Mouse (Mus musculus): ENCODE measurements around the gene Scamp5.

The Scamp5 gene

DNA sequence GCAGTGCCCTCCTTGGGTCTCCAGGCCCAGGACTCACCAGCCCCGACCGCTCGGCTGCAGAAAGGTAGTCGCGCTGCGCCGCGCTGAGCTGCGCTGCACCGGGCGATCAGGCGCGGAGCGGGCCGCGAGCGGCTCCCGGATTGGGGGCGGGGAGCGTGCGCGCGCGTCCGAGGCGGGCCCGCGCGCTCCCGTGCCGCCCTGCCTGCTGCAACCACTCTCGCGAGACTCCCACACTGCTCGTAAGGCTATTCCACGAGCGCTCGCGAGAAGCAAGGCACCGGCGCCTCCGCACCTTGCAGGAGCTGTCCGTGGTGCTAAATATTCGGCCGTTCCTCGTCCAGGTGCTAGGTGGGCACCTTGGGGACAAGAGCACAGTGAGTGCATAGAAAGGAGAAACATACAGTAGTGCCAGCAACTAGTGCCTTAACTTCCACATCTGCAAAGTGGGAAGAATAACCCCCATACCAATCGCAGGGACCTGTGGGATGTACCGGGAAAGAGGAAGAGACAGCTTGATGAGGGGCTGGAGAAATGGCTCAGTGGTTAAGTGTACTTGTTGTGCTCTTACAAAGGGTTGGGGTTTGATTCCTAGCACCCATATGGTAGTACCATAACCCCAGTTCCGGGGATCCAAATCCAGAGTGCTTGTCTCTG, at the start of gene Scamp5:
TSS of gene Scamp5 (minus strand) at position 165 of the 654 bp plus-strand sequence.
- peak; percentile 94 for DNase-seq (ENCODE audit: low spot score)

GRCm38 (mm10) chr9:57517113-57517512, 49.3 kb upstream of the Scamp5 start:
- peak; percentile 66 for DNase-seq (ENCODE audit: low spot score)

GRCm38 (mm10) chr9:57510577-57510976, 42.7 kb upstream of the Scamp5 start:
- no peak for DNase-seq (ENCODE audit: low spot score)

DNA sequence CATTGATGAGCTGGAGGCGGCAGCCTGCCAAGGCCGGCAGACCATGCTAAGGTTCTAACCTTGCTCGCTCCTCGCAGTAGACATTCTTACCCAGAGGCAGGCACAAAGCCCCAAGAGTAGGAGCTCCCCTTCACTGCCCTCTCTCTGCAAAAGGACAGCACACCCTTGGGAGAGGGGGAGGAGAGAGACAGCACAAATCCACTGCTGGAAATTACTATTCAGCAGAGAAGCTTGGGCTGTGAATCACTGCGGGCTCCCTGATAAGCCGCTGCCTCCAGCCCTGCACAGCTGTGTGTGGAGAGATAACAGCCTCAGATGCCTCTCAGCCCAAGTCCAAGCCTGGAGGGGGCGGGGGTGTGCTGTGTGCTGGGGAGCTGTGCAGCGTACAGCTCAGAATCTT, 37.8 kb upstream of the Scamp5 start:
- DNase-seq (ENCODE audit: low spot score): peak; percentile 65

DNA sequence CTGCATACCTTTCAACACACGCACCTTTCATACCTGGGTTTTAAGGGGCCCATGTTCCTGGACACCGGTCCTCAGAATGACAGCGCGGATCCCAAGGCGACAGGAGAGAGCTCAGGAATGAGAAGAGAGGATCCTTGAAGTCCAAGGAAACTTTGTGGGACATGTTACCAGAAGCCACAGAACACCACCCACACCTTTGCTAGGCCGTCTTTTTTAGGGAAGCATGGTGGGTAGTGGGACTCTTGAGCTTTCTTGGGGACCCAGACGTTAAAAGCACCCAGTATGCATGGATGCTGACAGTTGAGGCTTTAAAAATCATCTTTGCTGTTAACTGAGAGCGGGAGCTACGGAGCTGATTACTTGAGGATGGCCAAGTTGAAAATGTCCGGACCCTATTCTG, 37.0 kb upstream of the Scamp5 start:
- DNase-seq (ENCODE audit: low spot score): no peak

GRCm38 (mm10) chr9:57504381-57504700, 36.5 kb upstream of the Scamp5 start:
- DNase-seq (ENCODE audit: low spot score): peak; percentile 67

DNA sequence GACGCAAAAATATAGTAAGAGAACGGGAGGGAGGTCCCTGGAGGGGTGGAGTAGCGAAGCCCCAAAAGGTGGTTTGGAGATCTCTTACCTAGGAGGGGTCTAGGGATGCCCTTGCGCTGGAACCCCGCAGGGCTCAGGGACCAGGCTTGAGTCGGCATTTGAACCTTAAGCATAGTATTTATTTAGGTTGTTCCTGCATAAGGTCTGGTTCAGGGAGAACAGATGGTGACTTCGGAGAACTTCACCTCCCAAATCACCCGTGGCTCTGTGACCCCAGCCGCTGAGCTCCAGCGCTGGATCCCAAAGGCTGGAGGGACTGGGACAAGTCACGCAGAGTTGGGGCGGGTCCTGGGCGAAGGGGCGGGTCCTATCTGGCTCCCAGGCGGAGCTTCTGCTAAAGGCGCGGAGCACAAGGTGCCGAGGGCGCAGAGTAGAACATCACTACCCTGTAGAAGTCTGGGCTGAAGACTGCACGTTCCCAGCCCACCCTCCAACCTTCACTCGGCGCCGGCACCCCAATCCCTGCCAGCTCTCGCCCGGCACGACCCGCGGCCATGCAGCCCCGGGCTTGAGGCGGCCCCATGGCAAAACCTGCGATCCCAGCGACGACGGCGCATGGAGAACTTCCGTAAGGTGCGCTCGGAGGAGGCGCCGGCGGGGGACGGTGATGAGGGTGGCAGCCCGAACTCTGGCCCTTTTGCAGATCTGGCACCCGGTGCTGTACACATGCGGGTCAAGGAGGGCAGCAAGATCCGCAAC, 35.9 kb upstream of the Scamp5 start, which contains the start of gene Rpp25:
TSS of gene Rpp25 (plus strand) at position 405 of the 759 bp plus-strand sequence.
- peak; percentile 75 for DNase-seq (ENCODE audit: low spot score)

GRCm38 (mm10) chr9:57502911-57503621, 35.2 kb upstream of the Scamp5 start:
- DNase-seq (ENCODE audit: low spot score): peak; percentile 18

DNA sequence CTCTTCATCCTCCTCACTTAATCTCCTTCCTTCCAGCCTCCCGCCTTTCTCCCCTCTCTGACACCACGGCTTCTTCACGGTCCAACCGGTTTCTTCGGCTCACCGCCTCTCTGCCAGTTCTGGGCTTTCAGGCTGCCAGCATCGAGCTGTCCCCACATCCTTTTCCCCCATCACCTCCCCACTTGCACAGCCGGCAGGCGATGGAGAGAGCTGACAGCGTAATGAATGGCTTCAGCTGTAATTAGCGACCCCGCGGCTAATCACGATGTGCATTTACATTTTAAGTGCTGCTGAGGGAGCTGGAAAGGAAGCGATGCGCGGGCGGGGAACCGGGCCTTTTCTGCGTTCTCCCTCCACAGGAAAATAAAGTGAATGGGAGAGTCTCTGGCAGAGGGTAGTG, 34.0 kb upstream of the Scamp5 start:
- no peak for DNase-seq (ENCODE audit: low spot score)

GRCm38 (mm10) chr9:57501452-57501851, 33.6 kb upstream of the Scamp5 start:
- DNase-seq (ENCODE audit: low spot score): no peak

GRCm38 (mm10) chr9:57498536-57498935, 30.7 kb upstream of the Scamp5 start:
- no peak for DNase-seq (ENCODE audit: low spot score)

- DNase-seq (ENCODE audit: low spot score): no peak
Observed at GRCm38 (mm10) chr9:57497236-57497635, 29.4 kb upstream of the Scamp5 start.

GRCm38 (mm10) chr9:57494970-57495369, 27.1 kb upstream of the Scamp5 start:
- DNase-seq (ENCODE audit: low spot score): no peak

- no peak for DNase-seq (ENCODE audit: low spot score)
Observed at GRCm38 (mm10) chr9:57493532-57493931, 25.7 kb upstream of the Scamp5 start.

DNA sequence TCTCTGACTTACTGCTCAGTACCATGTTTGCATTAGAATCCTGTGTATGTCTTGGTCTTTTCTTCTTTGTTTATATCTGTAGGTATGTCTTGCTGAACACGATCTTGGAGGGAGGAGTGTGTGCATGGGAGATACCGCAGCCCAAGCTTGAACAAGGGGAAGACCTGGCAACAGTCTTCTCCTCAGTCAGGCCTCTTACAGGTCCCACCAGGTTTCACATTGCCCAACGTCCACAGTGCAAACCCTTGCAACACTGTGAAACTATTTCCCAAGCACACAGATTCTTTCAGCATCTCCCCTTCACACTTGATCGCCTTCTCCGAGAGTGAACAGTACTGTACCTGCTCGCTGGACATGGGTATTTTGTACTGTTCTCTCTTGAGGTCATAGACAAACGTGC, 19.9 kb upstream of the Scamp5 start:
- no peak for DNase-seq (ENCODE audit: low spot score)

DNA sequence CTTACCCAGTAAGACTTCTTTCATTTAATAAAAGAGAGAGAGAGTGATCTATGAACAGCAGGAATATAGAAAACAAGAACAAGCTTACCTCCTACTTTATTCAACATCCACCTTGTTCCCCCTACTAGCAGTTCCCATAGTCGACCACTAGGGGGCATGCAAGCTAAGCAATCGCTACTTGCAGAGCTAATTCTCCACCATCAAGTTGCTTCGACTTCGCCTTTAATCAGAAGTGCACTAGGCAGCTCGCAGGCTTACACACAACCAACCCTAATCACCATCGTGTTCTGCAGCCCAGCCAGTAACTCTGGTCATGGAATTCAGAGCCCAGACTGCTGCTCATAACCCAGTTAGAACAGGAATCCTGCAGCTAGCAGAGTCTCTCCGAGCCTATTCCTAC, 17.9 kb upstream of the Scamp5 start:
- DNase-seq (ENCODE audit: low spot score): peak; percentile 85

GRCm38 (mm10) chr9:57468914-57469313, 1.1 kb upstream of the Scamp5 start:
- DNase-seq (ENCODE audit: low spot score): no peak

- peak; percentile 23 for DNase-seq (ENCODE audit: low spot score)
Observed at GRCm38 (mm10) chr9:57467271-57467771, 539 bp downstream of the Scamp5 start.

GRCm38 (mm10) chr9:57466101-57466500, 1.8 kb downstream of the Scamp5 start:
- DNase-seq (ENCODE audit: low spot score): no peak

DNA sequence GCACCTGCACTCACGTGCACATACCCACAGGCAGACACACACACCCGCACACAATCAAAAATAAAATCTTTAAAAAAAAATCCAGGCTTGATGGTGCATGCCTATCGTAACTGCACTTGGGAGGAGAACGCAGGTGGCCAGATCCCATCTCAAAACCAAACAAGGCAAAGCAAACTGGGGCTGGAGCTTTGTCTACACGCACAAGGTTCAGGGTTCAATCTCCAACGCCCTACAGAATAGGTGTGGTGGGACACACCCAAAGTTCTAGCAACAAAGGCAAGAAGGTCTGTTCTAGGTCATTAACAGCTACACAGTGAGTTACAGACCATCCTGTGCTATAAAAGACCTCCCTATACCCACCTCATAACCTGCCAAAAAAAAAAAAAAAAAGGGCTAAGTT, 5.0 kb downstream of the Scamp5 start:
- peak; percentile 54 for DNase-seq (ENCODE audit: low spot score)

DNA sequence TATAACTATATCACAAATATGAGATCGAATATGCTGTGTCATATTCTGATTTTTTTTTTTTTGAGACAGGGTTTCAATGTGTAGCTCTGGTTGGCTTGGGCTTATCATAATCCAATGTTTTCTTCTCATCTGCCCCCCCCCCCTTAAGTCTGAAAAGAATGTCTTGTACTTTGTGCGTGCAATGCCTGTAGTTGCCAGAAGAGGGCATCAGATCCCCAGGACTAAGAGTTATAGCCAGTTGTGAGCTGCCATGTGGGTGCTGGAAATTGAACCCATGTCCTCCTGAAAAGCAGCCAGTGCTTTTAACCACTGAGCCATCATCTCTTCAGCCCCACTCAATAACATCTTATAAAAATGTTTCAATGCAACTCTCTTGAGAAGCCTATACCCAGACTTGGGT, 8.2 kb downstream of the Scamp5 start:
- no peak for DNase-seq (ENCODE audit: low spot score)

GRCm38 (mm10) chr9:57453516-57453915, 14.3 kb downstream of the Scamp5 start:
- no peak for DNase-seq (ENCODE audit: low spot score)
